Mouse (Mus musculus): ENCODE measurements around the gene Gm11639.

- TF ChIP-seq CTCF (conservative IDR thresholded peaks at IDR 0.05 in 1 of 2, IDR thresholded peaks at IDR 0.05 in 1 of 2; ENCODE audit: low read depth in 2 of 2, low read length in 2 of 2) (no peak), ZKSCAN1 (IDR thresholded peaks at IDR 0.05; ENCODE audit: borderline replicate concordance, low read depth, low read length) (no peak), POLR2A (IDR thresholded peaks at IDR 0.05; ENCODE audit: low read depth, low read length) (no peak), E2F4 (IDR thresholded peaks at IDR 0.05; ENCODE audit: insufficient replicate concordance, low read depth, low read length) (no peak), GABPA (IDR thresholded peaks at IDR 0.05; ENCODE audit: insufficient replicate concordance, low read depth, low read length) (no peak), EP300 (IDR thresholded peaks at IDR 0.05; ENCODE audit: low read length) (no peak), SMC3 (IDR thresholded peaks at IDR 0.05; ENCODE audit: low read depth, low read length) (no peak), USF2 (conservative IDR thresholded peaks at IDR 0.05; ENCODE audit: low read depth, low read length) (no peak), USF1 (IDR thresholded peaks at IDR 0.05; ENCODE audit: low read depth, low read length) (no peak), MAZ (IDR thresholded peaks at IDR 0.05; ENCODE audit: low read depth, low read length) (no peak), HCFC1 (IDR thresholded peaks at IDR 0.05; ENCODE audit: low read depth, low read length) (no peak), NELFE (IDR thresholded peaks at IDR 0.05; ENCODE audit: low read depth, low read length) (no peak)
These were observed 458.1 kb downstream of the Gm11639 start for GRCm38 (mm10) chr11:105143564-105143963.

Measured in CH12.LX (cell line).